Mouse (Mus musculus) frontal cortex, postnatal 14 days (tissue): ENCODE measurements around the gene Pus10.

Experiments used
- DNase-seq, 2 experiments: peaks; one replicate each; pipeline ENCODE4 v3.0.0; 2022; ENCODE audit warnings: low spot score in 2 of 2

The Pus10 gene

GRCm38 (mm10) chr11:23695847-23696246 lies 30.4 kb downstream of the Pus10 start:
- DNase-seq, result no peak

GRCm38 (mm10) chr11:23698526-23698925 lies 33.1 kb downstream of the Pus10 start:
- DNase-seq, result no peak

- no peak for DNase-seq
Measured at GRCm38 (mm10) chr11:23699414-23700095, 34.1 kb downstream of the Pus10 start.

GRCm38 (mm10) chr11:23701831-23702230 lies 36.4 kb downstream of the Pus10 start:
- DNase-seq, result no peak

GRCm38 (mm10) chr11:23704604-23705294 lies 39.3 kb downstream of the Pus10 start:
- no peak for DNase-seq

GRCm38 (mm10) chr11:23712299-23712698 lies 46.8 kb downstream of the Pus10 start:
- no peak for DNase-seq

GRCm38 (mm10) chr11:23718856-23719255 lies 53.4 kb downstream of the Pus10 start:
- no peak for DNase-seq

GRCm38 (mm10) chr11:23719825-23720224 lies 54.4 kb downstream of the Pus10 start:
- no peak for DNase-seq

- no peak for DNase-seq
Measured at GRCm38 (mm10) chr11:23722326-23722725, 56.9 kb downstream of the Pus10 start.

- no peak for DNase-seq
Measured at GRCm38 (mm10) chr11:23725850-23726249, 60.4 kb downstream of the Pus10 start.

GRCm38 (mm10) chr11:23726441-23726840 lies 61.0 kb downstream of the Pus10 start:
- no peak for DNase-seq

- no peak for DNase-seq
Measured at GRCm38 (mm10) chr11:23728186-23728585, 62.7 kb downstream of the Pus10 start.

- DNase-seq, result no peak
Measured at GRCm38 (mm10) chr11:23730120-23730519, 64.6 kb downstream of the Pus10 start.

- DNase-seq, result no peak
Measured at GRCm38 (mm10) chr11:23732840-23733239, 67.4 kb downstream of the Pus10 start.

GRCm38 (mm10) chr11:23734749-23735286 lies 69.3 kb downstream of the Pus10 start:
- DNase-seq, result no peak

- DNase-seq, result no peak
Measured at GRCm38 (mm10) chr11:23735820-23736470, 70.5 kb downstream of the Pus10 start.

GRCm38 (mm10) chr11:23740895-23741294 lies 75.4 kb downstream of the Pus10 start:
- no peak for DNase-seq

GRCm38 (mm10) chr11:23741386-23741785 lies 75.9 kb downstream of the Pus10 start:
- no peak for DNase-seq

- DNase-seq, result no peak
Measured at GRCm38 (mm10) chr11:23744352-23744751, 78.9 kb downstream of the Pus10 start.

- DNase-seq, result no peak
Measured at GRCm38 (mm10) chr11:23746102-23746501, 80.6 kb downstream of the Pus10 start.

- no peak for DNase-seq
Measured at GRCm38 (mm10) chr11:23753136-23753710, 87.7 kb downstream of the Pus10 start.

GRCm38 (mm10) chr11:23754329-23754728 lies 88.9 kb downstream of the Pus10 start:
- DNase-seq, result no peak
